14 mouse cellular contexts compared by ENCODE assay signal in genomic region chr13:53202439-53202830, GRCm38 (mm10).
DNase-seq lines count a peak whose midpoint lies in the region; ATAC-seq and TF ChIP-seq lines count a peak whose summit lies in the region.
"Had no signal": no experiment of that assay in that cellular context is flagged by ENCODE, and none has a peak within 500 bp of the region (broad histone marks: within the 10 kb centered on the region; RNA-seq: fewer than 3 reads in every experiment).

No protein-coding gene starts in this region.

- no peak overlapping the region for H3K4me3 ChIP-seq in gastrocnemius, adult 2 months
- H3K4me3 ChIP-seq in embryonic facial prominence, embryonic 12.5 days, result no peak overlapping the region
- H3K4me3 ChIP-seq in limb, embryonic 14.5 days (replicated peaks; ENCODE audit: low read length), result no peak overlapping the region

- WGBS in embryonic facial prominence, embryonic 12.5 days, result 44% methylated on average over 5 of the region's 5 CpGs
- WGBS in limb, embryonic 14.5 days, result 41% methylated on average over 5 of the region's 5 CpGs

- H3K27me3 ChIP-seq in embryonic facial prominence, embryonic 12.5 days, result no peaks in the 10 kb centered on the region
- no peaks in the 10 kb centered on the region for H3K27me3 ChIP-seq in limb, embryonic 14.5 days (ENCODE audit: control insufficient read depth, insufficient read depth, low read length)

- intact Hi-C loops in gastrocnemius, adult 2 months (cut with DNase I), result no loop called here
- intact Hi-C loops in gastrocnemius, postnatal 36 days (cut with DNase I), result no loop called here

- no peaks in the 10 kb centered on the region for H3K36me3 ChIP-seq in embryonic facial prominence, embryonic 12.5 days
- H3K36me3 ChIP-seq in limb, embryonic 14.5 days (ENCODE audit: control insufficient read depth, insufficient read depth, low read length), result no peaks in the 10 kb centered on the region

- no peak for TF ChIP-seq CTCF in gastrocnemius, adult 2 months (IDR thresholded peaks at IDR 0.05)

- H3K9me3 ChIP-seq in embryonic facial prominence, embryonic 12.5 days, result no peaks in the 10 kb centered on the region
- no peaks in the 10 kb centered on the region for H3K9me3 ChIP-seq in limb, embryonic 14.5 days (ENCODE audit: control insufficient read depth, low read length)

- H3K4me2 ChIP-seq in embryonic facial prominence, embryonic 12.5 days (replicated peaks), result no peak overlapping the region
- H3K4me2 ChIP-seq in limb, embryonic 14.5 days (replicated peaks; ENCODE audit: low read depth, low read length, severe bottlenecking), result peak overlapping the region; percentile 31; the same call in 1 of the 2 replicates
- H3K4me2 ChIP-seq: midbrain, embryonic 11.5 days had no signal

- no peak for TF ChIP-seq POLR2A in limb, embryonic 14.5 days (IDR thresholded peaks at IDR 0.05; ENCODE audit: borderline replicate concordance, extremely low read depth, insufficient read depth, insufficient read length)

- peak overlapping the region; percentile 46; the same call in 1 of the 2 replicates for H3K27ac ChIP-seq in gastrocnemius, adult 2 months
- peak overlapping the region; percentile 84 for H3K27ac ChIP-seq in embryonic facial prominence, embryonic 12.5 days
- peak overlapping the region; percentile 85 for H3K27ac ChIP-seq in limb, embryonic 14.5 days (replicated peaks; ENCODE audit: low read depth, low read length)

- ATAC-seq in embryonic facial prominence, embryonic 12.5 days (ENCODE audit: insufficient number of reproducible peaks, insufficient read depth, low FRiP score, low TSS enrichment), result no peak
- no peak for ATAC-seq in limb, embryonic 14.5 days (ENCODE audit: low FRiP score, low read depth)
- ATAC-seq: Patski had no signal

- peaks cover 69% of the 10 kb centered on the region for H3K4me1 ChIP-seq in embryonic facial prominence, embryonic 12.5 days
- peaks cover 81% of the 10 kb centered on the region for H3K4me1 ChIP-seq in limb, embryonic 14.5 days (ENCODE audit: control insufficient read depth, insufficient read depth, low read length)

- no peak for DNase-seq in gastrocnemius, adult 2 months
- no peak for DNase-seq in gastrocnemius, postnatal 36 days
- DNase-seq in layer of hippocampus, adult 9-11 months, result peak; percentile 13
- no peak for DNase-seq in layer of hippocampus, postnatal 14 days (ENCODE audit: low spot score in 2 of 2)
- no peak for DNase-seq in limb, embryonic 14.5 days (ENCODE audit: low spot score)
- DNase-seq in right cerebral cortex, postnatal 14 days, result no peak
- DNase-seq in spleen, postnatal 4 days (ENCODE audit: low spot score in 2 of 2), result no peak
- DNase-seq: adrenal gland, postnatal 36 days; cerebellum, postnatal 36 days; gastrocnemius, postnatal 10 days; liver had no signal

- no peak overlapping the region for H3K9ac ChIP-seq in embryonic facial prominence, embryonic 12.5 days
- H3K9ac ChIP-seq in limb, embryonic 14.5 days (ENCODE audit: low read depth, low read length, severe bottlenecking), result no peak overlapping the region
